Mouse (Mus musculus) heart, adult 2 months (tissue): Measurements from ENCODE around the gene Sds. TPM values are rescaled to one million over a fixed set of nuclear protein-coding genes. Genes with fewer than 3 reads are reported as not detected.

Experiments
- DNase-seq, 2 experiments: peaks; one replicate each; pipeline ENCODE4 v3.0.0; 2021
- H3K27ac ChIP-seq: fragments of 200-600 bp; 2 replicates; pipeline ENCODE4 v1.8.1; 2022
- H3K27me3 ChIP-seq: fragments of 200-500 bp; 2 replicates; pipeline ENCODE4 v1.6.1; 2012; ENCODE audit warnings: mild to moderate bottlenecking, low read length, inconsistent platforms, mixed read lengths; ENCODE audit not compliant: control insufficient read depth, insufficient read depth
- H3K36me3 ChIP-seq: fragments of 200-500 bp; 2 replicates; pipeline ENCODE4 v1.6.1; 2012; ENCODE audit warnings: low read length, inconsistent platforms; ENCODE audit not compliant: control insufficient read depth, insufficient read depth
- H3K4me1 ChIP-seq: fragments of 200-500 bp; 2 replicates; pipeline ENCODE4 v1.6.1; 2011; ENCODE audit warnings: low read length; ENCODE audit not compliant: control insufficient read depth, insufficient read depth
- H3K4me3 ChIP-seq: fragments of 200-600 bp; 2 replicates; pipeline ENCODE4 v1.8.1; 2022
- H3K79me2 ChIP-seq: fragments of 200-500 bp; replicated peaks from 2 replicates; pipeline ENCODE4 v1.6.1; 2012; ENCODE audit warnings: mild to moderate bottlenecking, inconsistent platforms, low read length, moderate library complexity, mixed read lengths; ENCODE audit not compliant: control insufficient read depth, insufficient read depth
- H3K9ac ChIP-seq: fragments of 200-500 bp; 2 replicates; pipeline ENCODE4 v1.6.1; 2012; ENCODE audit warnings: low read depth, mild to moderate bottlenecking, control low read depth, inconsistent platforms, low read length, mixed read lengths
- CTCF ChIP-seq: fragments of 200-600 bp; IDR thresholded peaks from 2 replicates; pipeline ENCODE4 v1.8.1; 2022; ENCODE audit warnings: antibody characterized with exemption, mild to moderate bottlenecking, moderate library complexity
- EP300 ChIP-seq: fragments of 200-500 bp; IDR thresholded peaks from 2 replicates; pipeline ENCODE4 v1.6.1; 2011; ENCODE audit warnings: low read depth, low read length, control low read depth; ENCODE audit not compliant: insufficient read depth
- POLR2A ChIP-seq: fragments of 200-500 bp; IDR thresholded peaks from 2 replicates; pipeline ENCODE4 v1.6.1; 2011; ENCODE audit warnings: mild to moderate bottlenecking, low read depth, low read length, control low read depth; ENCODE audit not compliant: insufficient read depth
- WGBS: fragments of 180-500 bp; shearing (Covaris S2); methylation state at CpG from one replicate; pipeline ENCODE4 v1.1.7; 2018; 5-methylcytosine and 5-hydroxymethylcytosine counted together
- intact Hi-C: fragments of 180-260 bp; cut with DNase I; formaldehyde crosslinking; loops from one replicate; pipeline ENCODE4 v1.15.1; 2025
- polyA plus RNA-seq: library from polyadenylated mRNA; depleted of rRNA; stranded (reverse); fragments of >200 nt; gene quantifications from 2 replicates; pipeline ENCODE4 v1.2.3, GENCODE M21; 2012; rRNA removed
- total RNA-seq, 2 experiments: library from RNA; stranded (reverse); gene quantifications; 2 replicates each; pipeline ENCODE4 v1.2.3; 2021

Gene Sds
- total and polyA plus RNA-seq, 3 experiments = 1.2 to 10.9 (median 3.0) TPM

DNA sequence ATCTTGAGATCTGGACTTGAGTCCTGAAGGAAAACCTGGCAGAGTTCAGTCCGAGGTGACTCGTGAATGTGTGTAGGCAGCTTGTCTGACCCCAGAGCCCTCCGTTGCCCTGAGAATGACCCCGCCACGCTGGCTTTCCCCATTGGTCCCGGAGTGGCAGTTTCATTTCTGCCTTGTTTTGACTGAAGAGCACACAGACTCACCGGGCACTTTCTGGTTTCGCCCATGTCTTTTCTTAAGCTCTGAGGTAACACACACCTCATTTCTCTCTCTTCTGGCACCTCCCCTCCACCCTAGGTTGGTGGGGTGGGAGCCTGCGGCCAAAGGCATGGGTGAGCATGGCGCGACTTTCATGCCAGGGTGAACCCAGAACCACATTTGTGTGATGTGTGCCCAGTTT is 50.0 kb downstream of the Sds start:
- WGBS = 84% methylated on average over 11 of the region's 11 CpGs

DNA sequence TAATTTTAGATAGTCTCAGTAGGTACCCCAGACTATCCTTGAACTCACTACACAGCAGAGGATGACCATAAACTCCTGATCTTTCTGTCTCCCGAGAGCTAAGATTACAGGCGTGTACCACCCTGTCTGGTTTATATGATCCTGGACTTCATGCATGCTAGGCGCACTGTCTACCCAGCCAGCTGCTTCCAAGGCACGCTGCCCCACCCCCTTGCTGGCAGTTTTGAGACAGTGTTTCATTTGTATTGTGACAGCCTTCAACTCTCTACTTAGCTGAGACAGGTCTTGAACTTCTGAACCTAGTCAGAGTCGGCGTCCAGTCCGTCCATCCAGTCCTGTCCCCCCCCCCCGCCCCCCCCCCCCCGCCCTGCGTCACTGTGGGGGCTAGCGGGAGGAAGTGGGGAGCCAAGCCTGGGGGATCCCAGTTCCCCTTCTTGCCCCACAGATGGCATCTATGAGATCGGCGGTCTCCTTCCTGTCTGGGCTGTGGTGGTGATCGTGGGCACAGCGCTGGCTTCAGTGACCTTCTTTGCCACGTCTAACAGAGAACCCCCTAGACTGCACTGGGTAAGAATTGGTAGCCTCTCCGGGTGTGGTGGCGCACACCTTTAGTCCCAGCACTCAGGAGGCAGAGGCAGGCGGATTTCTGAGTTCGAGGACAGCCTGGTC is 51.1 kb downstream of the Sds start:
- Histone ChIP-seq H3K79me2 (no peaks in the 10 kb centered on the region), H3K4me1 (no peaks in the 10 kb centered on the region), H3K4me3 (no peak overlapping the region), H3K27me3 (no peaks in the 10 kb centered on the region), H3K27ac (no peak overlapping the region), H3K36me3 (no peaks in the 10 kb centered on the region), H3K9ac (no peak overlapping the region)
- 84% methylated on average over 18 of the region's 20 CpGs for WGBS
- TF ChIP-seq EP300 (no peak), CTCF (no peak), POLR2A (no peak)
- DNase-seq = no peak
- intact Hi-C loops = no loop called here

More for the DNA sequence above, 50.0 kb downstream of the Sds start:
- Histone ChIP-seq H3K9ac (no peak overlapping the region), H3K4me1 (no peaks in the 10 kb centered on the region), H3K36me3 (no peaks in the 10 kb centered on the region), H3K79me2 (no peaks in the 10 kb centered on the region), H3K27me3 (no peaks in the 10 kb centered on the region), H3K4me3 (no peak overlapping the region), H3K27ac (no peak overlapping the region)
- TF ChIP-seq POLR2A (no peak), CTCF (no peak), EP300 (no peak)
- intact Hi-C loops = no loop called here
- DNase-seq = no peak

DNA sequence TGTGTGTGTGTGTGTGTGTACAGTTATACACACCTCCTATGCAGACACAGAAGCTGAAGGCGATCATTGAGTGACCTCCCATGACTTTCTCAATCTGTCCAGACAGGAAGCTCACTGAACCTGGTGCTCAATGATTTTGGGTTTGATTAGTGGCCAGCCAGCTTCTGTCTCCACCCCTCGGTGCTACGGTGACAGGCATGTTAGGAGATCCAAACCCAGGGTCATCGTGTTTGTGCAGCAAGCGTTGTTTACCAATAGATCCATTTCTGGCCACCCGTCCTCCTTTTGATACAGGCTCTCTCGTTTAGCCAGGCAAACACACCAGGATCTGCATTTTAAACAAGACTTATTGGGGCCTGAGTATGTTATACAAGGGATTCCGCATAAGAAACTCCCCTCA is 55.3 kb downstream of the Sds start:
- Histone ChIP-seq H3K27me3 (no peaks in the 10 kb centered on the region), H3K79me2 (no peaks in the 10 kb centered on the region), H3K4me3 (no peak overlapping the region), H3K36me3 (no peaks in the 10 kb centered on the region), H3K9ac (no peak overlapping the region), H3K4me1 (no peaks in the 10 kb centered on the region), H3K27ac (no peak overlapping the region)
- 80% methylated on average over 8 of the region's 8 CpGs for WGBS
- no peak for DNase-seq
- intact Hi-C loops = no loop called here
- TF ChIP-seq POLR2A (no peak), CTCF (no peak), EP300 (no peak)

Other genes with a start within 250 kb of the Sds start
- not detected for gene Lhx5, start 44.8 kb upstream of the Sds start, total RNA-seq
- not detected in 2 replicates for gene Lhx5, start 44.8 kb upstream of the Sds start, polyA plus RNA-seq
- 1 to 10 TPM; 8.8 to 9.8 TPM for gene Sdsl, start 3.7 kb upstream of the Sds start, total RNA-seq
- gene Sdsl, start 3.7 kb upstream of the Sds start, polyA plus RNA-seq = 12.6 and 13.5 TPM in 2 replicates
- gene Plbd2, start 27.1 kb downstream of the Sds start, total RNA-seq = 10 to 100 TPM; 39.5 to 47.1 TPM
- gene Plbd2, start 27.1 kb downstream of the Sds start, polyA plus RNA-seq = 27.7 and 32.1 TPM in 2 replicates
- gene Slc8b1, start 34.6 kb downstream of the Sds start, total RNA-seq = 10 to 100 TPM; 10.0 to 12.2 TPM
- gene Slc8b1, start 34.6 kb downstream of the Sds start, polyA plus RNA-seq = 13.2 and 16.5 TPM in 2 replicates
- gene Tpcn1, start 112.1 kb downstream of the Sds start, total RNA-seq = 10 to 100 TPM; 30.7 to 35.1 TPM
- 53.7 and 59.7 TPM in 2 replicates for gene Tpcn1, start 112.1 kb downstream of the Sds start, polyA plus RNA-seq
- gene Iqcd, start 112.5 kb downstream of the Sds start, total RNA-seq = not detected
- gene Iqcd, start 112.5 kb downstream of the Sds start, polyA plus RNA-seq = 0.14 and 0.20 TPM in 2 replicates
- gene Rita1, start 136.1 kb downstream of the Sds start, total RNA-seq = 10 to 100 TPM; 14.2 to 16.0 TPM
- gene Rita1, start 136.1 kb downstream of the Sds start, polyA plus RNA-seq = 15.3 and 21.7 TPM in 2 replicates
- gene Ddx54, start 136.2 kb downstream of the Sds start, total RNA-seq = 10 to 100 TPM; 21.4 to 22.5 TPM
- gene Ddx54, start 136.2 kb downstream of the Sds start, polyA plus RNA-seq = 16.2 and 18.2 TPM in 2 replicates
- not detected for gene Cfap73, start 157.7 kb downstream of the Sds start, total RNA-seq
- 0.16 TPM in 1 of 2 replicates, not detected in the other for gene Cfap73, start 157.7 kb downstream of the Sds start, polyA plus RNA-seq
- not detected for gene Rasal1, start 172.3 kb downstream of the Sds start, total RNA-seq
- gene Rasal1, start 172.3 kb downstream of the Sds start, polyA plus RNA-seq = 0.06 and 0.33 TPM in 2 replicates
- gene Dtx1, start 235.4 kb downstream of the Sds start, total RNA-seq = 1 to 10 TPM; 2.1 to 2.7 TPM
- 3.5 and 4.2 TPM in 2 replicates for gene Dtx1, start 235.4 kb downstream of the Sds start, polyA plus RNA-seq